6 mouse cellular contexts compared by ENCODE assay signal in genomic region chr14:54147546-54147945, GRCm38 (mm10).
"Had no signal": no experiment of that assay in that cellular context is flagged by ENCODE, and none has a peak within 500 bp of the region (broad histone marks: within the 10 kb centered on the region; RNA-seq: fewer than 3 reads in every experiment).

No protein-coding gene starts in this region.

- DNase-seq: kidney, adult 2 months; kidney, postnatal 25 days; lung, adult 18-20 months; midbrain, embryonic 14.5 days; right cerebral cortex, postnatal 14 days had no signal

- ATAC-seq: intestine, embryonic 16.5 days had no signal
